Mouse (Mus musculus) midbrain, embryonic 14.5 days (tissue): ENCODE measurements around the gene Htra2. TPM values are rescaled to one million over a fixed set of nuclear protein-coding genes. Genes with fewer than 3 reads are reported as not detected.

Source experiments
- ATAC-seq: fragments of 200-750 bp; cut with Nextera tagmentation; 2 replicates; pipeline ENCODE4 v1.8.0; 2017; ENCODE audit warnings: moderate number of reproducible peaks, moderate library complexity; ENCODE audit not compliant: low FRiP score, low TSS enrichment
- DNase-seq: peaks from one replicate; pipeline ENCODE4 v3.0.0-alpha.2; 2015
- H3K27ac ChIP-seq: fragments of 300-500 bp; sonication (generic); replicated peaks from 2 replicates; pipeline ENCODE4 v1.5.1; 2014; ENCODE audit warnings: mild to moderate bottlenecking, low read depth, low read length, moderate library complexity
- H3K27me3 ChIP-seq: fragments of 300-500 bp; sonication (generic); 2 replicates; pipeline ENCODE4 v1.6.1; 2014; ENCODE audit warnings: low read length, control low read depth, mixed read lengths; ENCODE audit not compliant: control insufficient read depth, insufficient read depth
- H3K36me3 ChIP-seq: fragments of 300-500 bp; sonication (generic); 2 replicates; pipeline ENCODE4 v1.6.1; 2014; ENCODE audit warnings: low read length, control low read depth; ENCODE audit not compliant: control insufficient read depth, insufficient read depth
- H3K4me1 ChIP-seq: fragments of 300-500 bp; sonication (generic); 2 replicates; pipeline ENCODE4 v1.6.1; 2014; ENCODE audit warnings: mild to moderate bottlenecking, antibody characterized with exemption, low read length, control low read depth; ENCODE audit not compliant: control insufficient read depth, insufficient read depth
- H3K4me2 ChIP-seq: fragments of 300-500 bp; sonication (generic); 2 replicates; pipeline ENCODE4 v1.6.1; 2014; ENCODE audit warnings: mild to moderate bottlenecking, low read length, moderate library complexity
- H3K4me3 ChIP-seq: fragments of 300-500 bp; sonication (generic); replicated peaks from 2 replicates; pipeline ENCODE4 v1.5.1; 2014; ENCODE audit warnings: low read depth, low read length
- H3K9ac ChIP-seq: fragments of 300-500 bp; sonication (generic); replicated peaks from 2 replicates; pipeline ENCODE4 v1.6.1; 2014; ENCODE audit warnings: mild to moderate bottlenecking, low read length, moderate library complexity
- H3K9me3 ChIP-seq: fragments of 300-500 bp; sonication (generic); 2 replicates; pipeline ENCODE4 v1.6.1; 2016; ENCODE audit warnings: low read length, control low read depth, mixed read lengths; ENCODE audit not compliant: control insufficient read depth
- WGBS: fragments of 180-500 bp; shearing (Covaris S2); extraction: QIAGEN DNeasy Blood & Tissue Kit; methylation state at CpG from one replicate; pipeline ENCODE4 v1.1.7; 2014; 5-methylcytosine and 5-hydroxymethylcytosine counted together
- polyA plus RNA-seq: library from polyadenylated mRNA; unstranded; fragments of >200 nt; fragmentation: Nextera tagmentation; extraction: Ambion mirVana; gene quantifications from 2 replicates; pipeline ENCODE4 v1.2.1, GENCODE M21; 2014

Htra2 gene
- polyA plus RNA-seq, 1 experiment from 2014 or later, result 38.5 TPM

DNA sequence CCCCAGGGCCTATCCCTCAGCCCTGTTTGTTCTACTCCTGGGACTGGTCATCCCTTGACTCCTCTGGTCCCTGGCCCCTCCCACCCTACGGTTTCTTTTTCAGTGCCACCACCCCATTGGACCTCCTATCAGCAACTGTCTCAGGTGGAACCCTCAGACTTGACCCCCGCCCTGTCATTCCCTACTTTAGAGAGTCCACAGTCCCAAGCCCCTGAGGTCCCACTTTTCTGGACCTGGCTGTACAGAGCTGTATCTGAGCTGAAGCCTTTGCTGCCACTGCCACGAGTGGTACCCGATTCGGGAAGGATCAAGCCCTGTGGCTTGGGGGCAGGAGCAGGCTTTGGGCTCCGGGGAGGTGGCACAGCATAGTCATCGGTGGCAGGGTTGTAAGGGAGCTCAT is 24.0 kb downstream of the Htra2 start:
- no peak for ATAC-seq

DNA sequence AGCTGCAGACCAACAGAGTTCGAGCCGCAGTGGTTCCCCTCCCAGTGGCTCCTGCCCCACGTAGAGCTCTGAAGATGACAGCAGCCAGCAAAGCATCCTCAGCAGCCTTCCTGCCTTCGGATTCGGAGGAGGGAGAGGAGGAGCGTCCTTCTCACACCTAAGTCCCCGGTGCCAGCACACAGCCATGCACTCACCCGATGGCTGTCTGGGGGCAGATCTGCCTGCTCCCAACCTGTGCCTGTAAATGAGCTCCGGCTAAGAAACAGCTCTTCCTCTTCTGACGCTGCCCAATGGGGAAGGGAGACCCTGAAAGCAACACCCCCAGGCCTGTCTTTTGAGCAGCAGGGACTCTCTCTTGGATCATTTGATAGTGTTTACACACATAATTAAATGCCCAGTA is 25.3 kb downstream of the Htra2 start:
- no peak for ATAC-seq

More for the DNA sequence above, 24.0 kb downstream of the Htra2 start:
- Histone ChIP-seq H3K9me3 (no peaks in the 10 kb centered on the region), H3K36me3 (no peaks in the 10 kb centered on the region), H3K27ac (no peak overlapping the region), H3K4me3 (no peak overlapping the region), H3K27me3 (peaks cover 33% of the 10 kb centered on the region), H3K9ac (no peak overlapping the region), H3K4me1 (peaks cover 16% of the 10 kb centered on the region; the same call in 1 of the 2 replicates), H3K4me2 (no peak overlapping the region)
- WGBS, result 55% methylated on average over 7 of the region's 7 CpGs
- DNase-seq, result no peak

DNA sequence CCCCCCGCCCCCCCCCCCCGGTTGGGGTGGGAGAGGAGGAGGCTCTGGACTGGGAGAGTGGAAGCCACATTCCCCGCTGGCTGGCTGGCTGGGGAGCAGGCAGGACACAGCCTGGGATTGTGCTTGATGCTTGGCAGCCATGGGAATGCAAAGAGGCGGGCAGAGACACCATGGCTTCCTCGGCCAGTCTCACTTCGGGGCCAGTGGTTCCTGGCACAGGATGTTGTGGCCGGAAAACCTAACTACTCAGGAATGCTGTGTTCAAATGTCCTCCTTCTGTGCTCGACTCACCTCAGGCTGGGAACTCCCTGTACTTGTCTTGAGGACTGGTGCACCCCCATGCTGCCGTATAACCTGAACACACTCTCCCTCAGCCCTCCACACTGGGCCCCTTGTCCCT is 27.4 kb downstream of the Htra2 start:
- DNase-seq (no peak), ATAC-seq (no peak)
- Histone ChIP-seq H3K4me3 (no peak overlapping the region), H3K27ac (no peak overlapping the region), H3K4me2 (no peak overlapping the region), H3K36me3 (no peaks in the 10 kb centered on the region), H3K4me1 (0 out of 2 replicates have a peak, but pooled peaks cover 5% of the 10 kb centered on the region), H3K27me3 (peaks cover 21% of the 10 kb centered on the region), H3K9ac (no peak overlapping the region), H3K9me3 (no peaks in the 10 kb centered on the region)
- 62% methylated on average over 8 of the region's 9 CpGs for WGBS

More for the DNA sequence above, 25.3 kb downstream of the Htra2 start:
- DNase-seq, result no peak
- Histone ChIP-seq H3K4me1 (peaks cover 16% of the 10 kb centered on the region; the same call in 1 of the 2 replicates), H3K27ac (no peak overlapping the region), H3K9ac (no peak overlapping the region), H3K9me3 (no peaks in the 10 kb centered on the region), H3K4me3 (no peak overlapping the region), H3K27me3 (peaks cover 33% of the 10 kb centered on the region), H3K36me3 (no peaks in the 10 kb centered on the region), H3K4me2 (no peak overlapping the region)
- 21% methylated on average over 10 of the region's 10 CpGs for WGBS

DNA sequence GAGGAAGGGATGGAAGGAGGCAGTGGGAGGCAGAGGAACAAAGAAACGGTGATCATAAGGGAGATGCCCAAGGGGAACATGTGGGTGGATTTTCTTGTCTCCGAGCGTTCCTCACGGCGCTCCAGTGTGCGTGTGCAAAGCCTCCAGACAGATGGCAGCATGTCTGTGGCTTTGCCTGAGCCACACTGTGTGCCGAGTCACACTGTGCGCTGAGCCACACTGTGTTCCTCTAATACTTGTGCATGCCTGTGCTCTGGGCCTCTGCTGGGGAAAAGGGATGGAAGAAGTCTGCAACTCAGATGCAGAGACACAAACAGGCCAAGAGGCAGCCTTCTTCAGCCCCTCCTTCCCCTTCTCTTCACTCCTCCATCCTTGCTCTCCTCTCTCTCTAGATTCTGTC is 27.8 kb downstream of the Htra2 start:
- H3K4me3 ChIP-seq, result no peak overlapping the region
- H3K9me3 ChIP-seq, result no peaks in the 10 kb centered on the region
- WGBS, result 72% methylated on average over 8 of the region's 8 CpGs

DNA sequence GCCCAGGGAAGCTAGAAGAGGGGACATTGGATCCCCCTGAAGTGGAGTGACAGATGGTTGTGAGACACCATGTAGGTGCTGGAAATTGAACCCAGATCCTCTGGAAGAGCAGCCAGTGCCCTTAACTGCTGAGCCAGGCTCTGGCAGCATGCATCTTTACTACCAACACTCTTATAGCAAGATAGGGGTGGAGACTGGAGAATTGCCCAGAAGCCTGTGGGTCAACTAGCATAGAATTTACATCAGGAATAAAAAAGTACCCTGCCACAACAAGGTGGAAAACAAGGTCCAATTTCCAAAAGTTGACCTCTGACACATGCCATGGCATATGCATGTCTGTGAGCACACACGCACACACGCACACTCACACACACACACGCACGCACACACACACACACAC is 29.9 kb downstream of the Htra2 start:
- Histone ChIP-seq H3K27ac (no peak overlapping the region), H3K27me3 (peaks cover 1% of the 10 kb centered on the region; the same call in 1 of the 2 replicates)
- 92% methylated on average over 4 of the region's 4 CpGs for WGBS

More for the DNA sequence above, 27.8 kb downstream of the Htra2 start:
- Histone ChIP-seq H3K27me3 (peaks cover 16% of the 10 kb centered on the region), H3K27ac (no peak overlapping the region), H3K9ac (no peak overlapping the region), H3K4me2 (no peak overlapping the region), H3K4me1 (0 out of 2 replicates have a peak, but pooled peaks cover 3% of the 10 kb centered on the region), H3K36me3 (no peaks in the 10 kb centered on the region)
- DNase-seq (no peak), ATAC-seq (no peak)

DNA sequence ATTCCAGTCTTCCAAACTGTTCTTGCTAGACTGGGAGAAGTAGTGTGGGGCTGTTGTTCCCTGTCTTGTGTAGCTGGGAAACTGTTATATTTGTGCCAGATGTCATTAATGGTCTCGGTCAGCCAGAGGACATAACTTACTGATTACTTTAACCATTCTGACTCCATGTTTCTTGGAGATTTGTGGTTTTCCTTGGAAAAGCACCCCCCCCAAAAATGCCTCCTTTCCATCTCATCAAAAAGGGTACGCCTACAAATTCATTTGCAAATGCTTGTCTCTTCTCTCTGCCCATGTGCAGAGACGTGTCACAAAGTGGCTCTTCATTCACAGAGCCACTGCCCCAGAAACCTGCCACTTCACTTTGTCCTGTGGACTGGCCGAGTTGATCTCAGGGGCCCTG is 30.7 kb downstream of the Htra2 start:
- Histone ChIP-seq H3K27ac (no peak overlapping the region), H3K9me3 (no peaks in the 10 kb centered on the region), H3K4me1 (no peaks in the 10 kb centered on the region), H3K4me2 (no peak overlapping the region), H3K9ac (no peak overlapping the region), H3K27me3 (no peaks in the 10 kb centered on the region), H3K4me3 (no peak overlapping the region), H3K36me3 (no peaks in the 10 kb centered on the region)
- no peak for DNase-seq
- ATAC-seq, result no peak
- 68% methylated on average over 4 of the region's 4 CpGs for WGBS

More for the DNA sequence above, 29.9 kb downstream of the Htra2 start:
- Histone ChIP-seq H3K4me1 (no peaks in the 10 kb centered on the region), H3K36me3 (no peaks in the 10 kb centered on the region), H3K9ac (no peak overlapping the region), H3K4me3 (no peak overlapping the region), H3K9me3 (no peaks in the 10 kb centered on the region), H3K4me2 (no peak overlapping the region)
- DNase-seq (no peak), ATAC-seq (no peak)

DNA sequence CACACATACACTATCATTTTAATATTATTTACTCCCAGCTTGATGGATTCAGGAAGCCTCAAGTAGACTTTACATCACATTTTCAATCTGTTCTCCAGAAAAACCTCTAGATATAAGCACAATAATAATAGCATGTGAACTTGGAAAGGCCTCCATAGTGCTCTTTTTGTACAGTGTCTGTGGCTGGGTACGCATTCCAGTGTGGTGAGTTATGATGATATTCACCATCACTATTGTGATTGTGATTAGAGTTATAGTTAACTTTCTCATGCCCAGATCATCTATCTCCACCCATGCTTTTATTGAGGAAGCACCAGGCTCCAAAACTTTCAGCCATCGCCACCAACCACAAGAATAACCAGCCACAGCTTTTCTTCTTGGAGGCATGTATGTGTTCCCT is 31.3 kb downstream of the Htra2 start:
- no peak overlapping the region for H3K9ac ChIP-seq
- H3K4me2 ChIP-seq, result no peak overlapping the region
- H3K36me3 ChIP-seq, result no peaks in the 10 kb centered on the region
- H3K27me3 ChIP-seq, result no peaks in the 10 kb centered on the region
- ATAC-seq, result no peak
- H3K4me1 ChIP-seq, result no peaks in the 10 kb centered on the region
- 92% methylated on average over 2 of the region's 2 CpGs for WGBS
- no peak overlapping the region for H3K4me3 ChIP-seq
- DNase-seq, result no peak
- H3K9me3 ChIP-seq, result no peaks in the 10 kb centered on the region
- H3K27ac ChIP-seq, result no peak overlapping the region

DNA sequence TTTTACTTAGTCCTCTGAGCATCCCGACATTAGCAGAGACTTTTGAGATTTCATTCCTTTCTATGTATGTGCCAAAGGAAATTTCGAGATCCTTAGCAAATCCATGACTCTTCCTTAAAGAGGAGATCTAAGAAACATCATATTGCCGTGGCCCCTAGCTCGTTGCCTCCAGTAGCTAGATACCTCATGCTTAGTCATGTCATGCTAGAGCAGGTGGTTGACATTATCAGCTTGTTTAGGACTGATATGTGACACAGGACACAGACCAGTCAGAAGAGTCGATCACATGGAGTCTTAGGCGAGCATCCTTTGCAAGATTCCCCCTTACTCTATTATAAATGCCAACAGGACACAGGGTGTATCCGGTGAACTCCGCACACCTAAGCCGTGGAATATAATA is 32.1 kb downstream of the Htra2 start:
- H3K27me3 ChIP-seq, result no peaks in the 10 kb centered on the region
- H3K4me1 ChIP-seq, result no peaks in the 10 kb centered on the region
- H3K9ac ChIP-seq, result no peak overlapping the region
- H3K27ac ChIP-seq, result no peak overlapping the region
- H3K9me3 ChIP-seq, result no peaks in the 10 kb centered on the region
- no peak overlapping the region for H3K4me2 ChIP-seq
- no peak for DNase-seq
- no peak overlapping the region for H3K4me3 ChIP-seq
- ATAC-seq, result no peak
- H3K36me3 ChIP-seq, result no peaks in the 10 kb centered on the region
- 87% methylated on average over 9 of the region's 9 CpGs for WGBS

DNA sequence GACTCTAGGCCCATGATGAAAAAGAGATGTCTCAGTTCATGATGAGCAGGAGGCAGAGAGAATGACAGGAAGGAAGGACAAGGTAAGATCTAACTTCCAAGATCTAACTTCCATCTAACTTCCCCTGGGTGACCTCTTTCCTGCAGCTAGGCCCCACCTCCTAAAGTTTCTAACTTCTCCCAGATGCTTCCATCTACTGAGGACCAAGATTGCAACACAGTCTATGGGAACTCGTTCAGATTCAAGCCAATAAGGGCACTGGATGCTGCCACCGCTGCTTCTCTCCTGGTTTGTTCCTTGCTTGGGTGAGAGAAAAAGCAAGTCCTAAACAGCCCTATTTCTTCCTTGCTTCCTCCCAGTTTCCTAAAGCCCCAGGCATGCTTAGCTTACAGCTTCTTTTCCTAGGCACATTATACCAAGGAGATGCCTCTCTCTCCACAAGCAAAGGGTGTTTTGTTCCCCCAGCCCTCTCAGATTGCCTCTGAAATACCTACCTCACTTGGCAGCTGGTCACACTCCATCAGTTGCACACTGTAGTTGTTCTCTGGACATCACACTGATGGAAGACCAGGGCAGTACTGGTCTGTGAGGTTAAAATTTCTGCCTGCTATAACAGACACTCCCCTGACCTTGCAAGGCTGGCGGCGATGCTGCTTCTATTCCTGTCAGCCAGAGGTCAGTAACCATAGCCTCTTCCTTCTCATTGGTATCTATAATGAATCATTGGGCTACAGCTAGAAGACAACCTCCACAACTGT is 34.1 kb downstream of the Htra2 start:
- H3K4me3 ChIP-seq, result no peak overlapping the region
- no peak overlapping the region for H3K27ac ChIP-seq
- no peaks in the 10 kb centered on the region for H3K4me1 ChIP-seq
- no peak for DNase-seq
- no peaks in the 10 kb centered on the region for H3K36me3 ChIP-seq
- WGBS, result 84% methylated on average over 4 of the region's 4 CpGs
- ATAC-seq, result no peak
- H3K4me2 ChIP-seq, result no peak overlapping the region
- no peaks in the 10 kb centered on the region for H3K27me3 ChIP-seq
- no peak overlapping the region for H3K9ac ChIP-seq
- no peaks in the 10 kb centered on the region for H3K9me3 ChIP-seq
